Mouse (Mus musculus): ENCODE measurements around the gene Usp3.

DNA sequence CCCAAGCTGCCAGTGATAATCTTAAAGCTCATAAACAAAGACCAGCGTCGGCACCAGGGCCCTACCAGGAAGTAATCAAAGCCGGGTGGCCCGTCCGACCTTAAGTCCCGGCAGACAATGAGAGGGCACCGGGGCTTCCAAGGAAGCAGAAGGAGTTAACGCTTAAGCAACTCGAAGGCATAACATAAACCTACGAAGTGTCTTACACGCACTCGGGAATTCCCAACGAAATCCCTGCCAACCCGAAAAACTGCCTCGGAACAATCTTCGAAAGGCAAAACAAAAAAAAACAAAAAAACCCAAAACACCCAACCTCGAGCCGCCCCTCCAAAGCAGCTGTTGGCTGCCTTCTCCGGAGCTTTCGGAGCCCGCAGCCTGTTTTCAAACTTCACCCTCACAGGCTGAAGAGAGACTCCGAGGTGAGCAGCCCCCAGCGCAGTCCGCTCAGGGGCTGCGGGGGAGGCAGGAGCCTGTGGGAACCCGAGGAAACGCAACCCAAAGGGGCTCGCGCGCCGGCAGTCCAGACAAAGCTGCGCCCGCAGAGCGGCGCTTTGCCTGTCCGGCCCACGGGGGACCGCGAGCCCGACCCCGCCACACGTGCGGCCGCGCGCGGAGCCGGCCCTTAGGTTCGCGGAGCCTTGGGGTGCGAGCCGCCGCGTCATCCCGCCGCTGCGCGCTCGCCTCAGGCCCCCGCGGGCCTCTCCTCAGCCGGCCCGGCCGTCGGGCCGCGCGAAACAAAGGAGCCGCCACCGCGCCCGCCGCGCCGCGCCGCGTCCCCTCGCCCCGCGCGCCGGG is 894 bp downstream of the Usp3 start:
- no peak for TF ChIP-seq CTCF (IDR thresholded peaks at IDR 0.05; ENCODE audit: low read depth)
- TF ChIP-seq EP300 (IDR thresholded peaks at IDR 0.05; ENCODE audit: low read depth) = no peak
